10 mouse cellular contexts compared by ENCODE assay signal in the genomic region with DNA sequence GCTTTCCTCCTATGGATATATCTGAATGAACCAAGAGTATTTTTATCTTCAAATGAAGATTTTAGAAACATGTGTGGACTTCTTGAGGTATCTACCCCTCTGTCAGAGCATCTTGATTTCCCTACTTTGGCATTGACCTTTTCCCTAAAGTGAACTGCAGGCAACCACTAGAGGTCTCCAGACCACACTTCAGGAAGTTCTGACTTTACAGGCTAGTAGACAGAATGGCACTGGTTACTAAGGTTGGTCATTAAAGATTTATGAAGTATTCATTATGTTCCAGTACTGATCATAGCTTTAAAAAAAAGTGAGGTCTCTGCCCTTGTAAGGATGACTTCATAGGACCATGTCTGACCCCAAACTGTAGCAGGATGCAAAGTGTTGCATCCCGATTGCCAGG. TPM values are rescaled to one million over a fixed set of nuclear protein-coding genes. Genes with fewer than 3 reads are reported as not detected.
DNase-seq lines count a peak whose midpoint lies in the region; ATAC-seq and TF ChIP-seq lines count a peak whose summit lies in the region.
"Had no signal": no experiment of that assay in that cellular context is flagged by ENCODE, and none has a peak within 500 bp of the region (broad histone marks: within the 10 kb centered on the region; RNA-seq: fewer than 3 reads in every experiment).

No protein-coding gene starts in this region.

- no peak overlapping the region for H3K4me3 ChIP-seq in embryonic facial prominence, embryonic 11.5 days (ENCODE audit: low read depth, low read length)
- H3K4me3 ChIP-seq in embryonic facial prominence, embryonic 10.5 days: no peak overlapping the region
- no peak overlapping the region for H3K4me3 ChIP-seq in liver, adult 2 months (ENCODE audit: insufficient read depth, low read depth, low read length)
- no peak overlapping the region for H3K4me3 ChIP-seq in liver, embryonic 11.5 days (ENCODE audit: low read depth, low read length)
- H3K4me3 ChIP-seq: erythroblast, embryonic 14.5 days had no signal

- no peak for ATAC-seq in embryonic facial prominence, embryonic 11.5 days (replicated peaks; ENCODE audit: insufficient number of reproducible peaks, low FRiP score, low TSS enrichment, low read depth)
- no peak for ATAC-seq in liver, embryonic 11.5 days (replicated peaks; ENCODE audit: low FRiP score)
- ATAC-seq: intestine, embryonic 16.5 days had no signal

- no peaks in the 10 kb centered on the region for H3K4me1 ChIP-seq in embryonic facial prominence, embryonic 11.5 days (ENCODE audit: control insufficient read depth, insufficient read depth, low read length)
- no peaks in the 10 kb centered on the region for H3K4me1 ChIP-seq in embryonic facial prominence, embryonic 10.5 days
- H3K4me1 ChIP-seq in liver, adult 2 months (ENCODE audit: control insufficient read depth, insufficient read depth, low read length): no peaks in the 10 kb centered on the region
- no peaks in the 10 kb centered on the region for H3K4me1 ChIP-seq in liver, embryonic 11.5 days (replicated peaks; ENCODE audit: control insufficient read depth, insufficient read depth, low read length)

- H3K27me3 ChIP-seq in embryonic facial prominence, embryonic 11.5 days (ENCODE audit: control insufficient read depth, insufficient read depth, low read length): no peaks in the 10 kb centered on the region
- no peaks in the 10 kb centered on the region for H3K27me3 ChIP-seq in embryonic facial prominence, embryonic 10.5 days (replicated peaks; ENCODE audit: low read depth, poor library complexity, severe bottlenecking)
- H3K27me3 ChIP-seq in liver, adult 2 months (ENCODE audit: control insufficient read depth, insufficient read depth, low read length): no peaks in the 10 kb centered on the region
- no peaks in the 10 kb centered on the region for H3K27me3 ChIP-seq in liver, embryonic 11.5 days (replicated peaks; ENCODE audit: control insufficient read depth, insufficient read depth, low read length)

- no peaks in the 10 kb centered on the region; the same call in 1 of the 2 replicates for H3K79me2 ChIP-seq in liver, adult 2 months (ENCODE audit: control insufficient read depth, insufficient read depth, low read length)

- H3K9ac ChIP-seq in embryonic facial prominence, embryonic 11.5 days (replicated peaks; ENCODE audit: low read length): no peak overlapping the region
- H3K9ac ChIP-seq in liver, adult 2 months (ENCODE audit: low read depth, low read length): no peak overlapping the region
- H3K9ac ChIP-seq in liver, embryonic 11.5 days (ENCODE audit: low read depth, low read length): no peak overlapping the region

- H3K27ac ChIP-seq in embryonic facial prominence, embryonic 11.5 days (replicated peaks; ENCODE audit: low read depth, low read length): no peak overlapping the region
- H3K27ac ChIP-seq in embryonic facial prominence, embryonic 10.5 days (replicated peaks): no peak overlapping the region
- H3K27ac ChIP-seq in liver, adult 2 months (replicated peaks; ENCODE audit: insufficient read depth, low read depth, low read length): no peak overlapping the region
- H3K27ac ChIP-seq in liver, embryonic 11.5 days (ENCODE audit: low read depth, low read length): no peak overlapping the region

- no peak overlapping the region for H3K4me2 ChIP-seq in embryonic facial prominence, embryonic 11.5 days (ENCODE audit: low read depth, low read length)
- no peak overlapping the region for H3K4me2 ChIP-seq in liver, embryonic 11.5 days

- no peak for TF ChIP-seq POLR2A in liver, adult 2 months (IDR thresholded peaks at IDR 0.05; ENCODE audit: extremely low read depth, insufficient read depth, low read length)

- DNase-seq in embryonic facial prominence, embryonic 11.5 days (ENCODE audit: low spot score): peak; percentile 23
- no peak for DNase-seq in embryonic facial prominence, embryonic 10.5 days (ENCODE audit: low spot score)
- peak; percentile 21 for DNase-seq in liver, adult 2 months (ENCODE audit: extremely low read depth, low read depth, low spot score)
- DNase-seq in liver, embryonic 11.5 days (ENCODE audit: low spot score): no peak
- peak; percentile 55 for DNase-seq in R1 (ENCODE audit: low read depth, low spot score)
- peak; percentile 7 for DNase-seq in large intestine, adult 2 months (ENCODE audit: low read depth, low spot score)
- DNase-seq in urinary bladder, postnatal 4 days (ENCODE audit: low spot score in 2 of 2): no peak
- DNase-seq in spleen, postnatal 14 days (ENCODE audit: low spot score in 2 of 2): no peak

- TF ChIP-seq CTCF in liver, adult 2 months (IDR thresholded peaks at IDR 0.05; ENCODE audit: low read depth, low read length): peak; percentile 20

- no peaks in the 10 kb centered on the region for H3K9me3 ChIP-seq in embryonic facial prominence, embryonic 11.5 days (replicated peaks; ENCODE audit: control insufficient read depth, low read length)
- no peaks in the 10 kb centered on the region for H3K9me3 ChIP-seq in embryonic facial prominence, embryonic 10.5 days
- H3K9me3 ChIP-seq in liver, embryonic 11.5 days (ENCODE audit: control insufficient read depth, low read length): no peaks in the 10 kb centered on the region

- H3K36me3 ChIP-seq in embryonic facial prominence, embryonic 11.5 days (replicated peaks; ENCODE audit: control insufficient read depth, insufficient read depth, low read depth, low read length): no peaks in the 10 kb centered on the region
- no peaks in the 10 kb centered on the region for H3K36me3 ChIP-seq in embryonic facial prominence, embryonic 10.5 days (replicated peaks)
- H3K36me3 ChIP-seq in liver, adult 2 months (ENCODE audit: control insufficient read depth, insufficient read depth, low read length): no peaks in the 10 kb centered on the region; the same call in 1 of the 2 replicates
- H3K36me3 ChIP-seq in liver, embryonic 11.5 days (ENCODE audit: control insufficient read depth, insufficient read depth, low read length): no peaks in the 10 kb centered on the region

- WGBS in embryonic facial prominence, embryonic 11.5 days: 100% methylated on average over 1 of the region's 1 CpGs
- WGBS in embryonic facial prominence, embryonic 10.5 days: 96% methylated on average over 1 of the region's 1 CpGs
- WGBS in liver, adult 2 months: 100% methylated on average over 1 of the region's 1 CpGs
- 97% methylated on average over 1 of the region's 1 CpGs for WGBS in liver, embryonic 11.5 days
- 97% methylated on average over 1 of the region's 1 CpGs for WGBS in large intestine, adult 2 months

RNA-seq across cellular contexts. Expression of a gene that starts 46.0 kb away (rescaled TPM):
- polyA plus RNA-seq in embryonic facial prominence, embryonic 11.5 days (2014; fragmentation: Nextera tagmentation; extraction: Ambion mirVana): 8.3 and 10.0 TPM in 2 replicates
- polyA plus RNA-seq in embryonic facial prominence, embryonic 10.5 days (2016; fragmentation: Nextera tagmentation; extraction: Ambion mirVana): 8.1 TPM in 2 replicates
- 8.9 and 16.2 TPM in 2 replicates for total RNA-seq in liver, adult 2 months (2014; rRNA removed)
- 4.5 and 4.6 TPM in 2 replicates for polyA plus RNA-seq in liver, adult 2 months (2012; rRNA removed)
- polyA plus RNA-seq in liver, embryonic 11.5 days (2014; fragmentation: Nextera tagmentation; extraction: Ambion mirVana): 13.6 and 14.1 TPM in 2 replicates
- polyA plus RNA-seq in large intestine, adult 2 months (2012; rRNA removed): 8.5 and 9.6 TPM in 2 replicates

RNA-seq across cellular contexts. Expression of a gene that starts 58.2 kb away (rescaled TPM):
- not detected in 2 replicates for polyA plus RNA-seq in embryonic facial prominence, embryonic 11.5 days (2014; fragmentation: Nextera tagmentation; extraction: Ambion mirVana)
- polyA plus RNA-seq in embryonic facial prominence, embryonic 10.5 days (2016; fragmentation: Nextera tagmentation; extraction: Ambion mirVana): not detected in 2 replicates
- total RNA-seq in liver, adult 2 months (2014; rRNA removed): not detected in 2 replicates
- polyA plus RNA-seq in liver, adult 2 months (2012; rRNA removed): not detected in 2 replicates
- not detected in 2 replicates for polyA plus RNA-seq in liver, embryonic 11.5 days (2014; fragmentation: Nextera tagmentation; extraction: Ambion mirVana)
- not detected in 2 replicates for polyA plus RNA-seq in large intestine, adult 2 months (2012; rRNA removed)
- polyA plus RNA-seq: erythroblast, embryonic 14.5 days; intestine, embryonic 16.5 days had no signal

Comparison
In these comparisons a context has a peak if more than half of its experiments do, and no peak if none do; other contexts are left out.
1. DNase-seq: peak in embryonic facial prominence, embryonic 11.5 days (single experiment), liver, adult 2 months (single experiment), R1 (single experiment) and large intestine, adult 2 months (single experiment); none in embryonic facial prominence, embryonic 10.5 days (single experiment), liver, embryonic 11.5 days (single experiment), urinary bladder, postnatal 4 days (0 of 2) and spleen, postnatal 14 days (0 of 2).